Mouse (Mus musculus) cerebellum, adult 2 months (tissue): Measurements from ENCODE around the gene C330007P06Rik. TPM values are rescaled to one million over a fixed set of nuclear protein-coding genes. Genes with fewer than 3 reads are reported as not detected.
"Not testable (repeated sequence)": the region's sequence is repeated elsewhere in the genome, so short reads cannot be mapped to it uniquely, and the experiment has no call there.

Source experiments
- DNase-seq, 2 experiments: peaks; one replicate each; pipeline ENCODE4 v3.0.0; 2021
- H3K27ac ChIP-seq: fragments of 200-500 bp; 2 replicates; pipeline ENCODE4 v1.5.1; 2012; ENCODE audit warnings: low read length, control low read depth, inconsistent platforms; ENCODE audit not compliant: insufficient read depth
- H3K27me3 ChIP-seq: fragments of 200-500 bp; 2 replicates; pipeline ENCODE4 v1.6.1; 2012; ENCODE audit warnings: inconsistent platforms, mild to moderate bottlenecking, low read length, moderate library complexity; ENCODE audit not compliant: control insufficient read depth, insufficient read depth
- H3K4me1 ChIP-seq: fragments of 200-500 bp; 2 replicates; pipeline ENCODE4 v1.6.1; 2011; ENCODE audit warnings: low read length; ENCODE audit not compliant: control insufficient read depth, insufficient read depth
- H3K4me3 ChIP-seq: fragments of 200-500 bp; replicated peaks from 2 replicates; pipeline ENCODE3; 2011; ENCODE audit warnings: mild to moderate bottlenecking, low read depth, low read length, control low read depth; ENCODE audit not compliant: insufficient read depth
- CTCF ChIP-seq: fragments of 200-500 bp; IDR thresholded peaks from 2 replicates; pipeline ENCODE4 v1.5.1; 2011; ENCODE audit warnings: low read depth, mild to moderate bottlenecking, control low read depth, low read length, moderate library complexity, borderline replicate concordance; ENCODE audit not compliant: insufficient read depth
- POLR2A ChIP-seq: fragments of 200-500 bp; IDR thresholded peaks from 2 replicates; pipeline ENCODE4 v1.6.1; 2011; ENCODE audit warnings: low read length, control low read depth, borderline replicate concordance; ENCODE audit not compliant: insufficient read depth
- WGBS: fragments of 180-500 bp; shearing (Covaris S2); methylation state at CpG from one replicate; pipeline ENCODE4 v1.1.7; 2018; 5-methylcytosine and 5-hydroxymethylcytosine counted together
- polyA plus RNA-seq: library from polyadenylated mRNA; depleted of rRNA; stranded (reverse); fragments of >200 nt; gene quantifications from 2 replicates; pipeline ENCODE4 v1.2.3, GENCODE M21; 2012; rRNA removed

Gene C330007P06Rik
- polyA plus RNA-seq = 28.8 and 30.2 TPM in 2 replicates

DNA sequence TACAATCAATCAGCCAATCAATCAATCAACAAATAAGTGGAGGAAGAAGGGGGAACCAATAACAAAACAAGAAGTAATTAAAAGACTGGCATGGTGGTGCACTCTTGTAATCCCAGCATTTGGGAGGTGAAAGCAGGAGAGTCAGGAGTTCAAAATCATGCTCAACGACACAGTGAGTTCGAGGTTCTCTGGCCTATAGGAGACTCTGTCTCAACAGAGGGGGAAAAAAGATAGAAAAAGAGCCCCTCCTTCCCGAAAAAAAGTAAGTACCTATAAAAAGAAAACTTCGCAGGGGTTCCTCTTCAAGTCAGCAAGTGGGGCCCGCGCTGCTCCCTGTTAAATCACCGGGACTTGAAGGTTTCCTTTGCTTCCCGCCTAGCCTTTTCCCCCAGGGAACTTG is at the start of gene C330007P06Rik, which contains the start of gene Ube2a:
C330007P06Rik (minus strand) TSS at position 347 of the 400 bp plus-strand sequence.
Ube2a (plus strand) TSS at position 136 of the 400 bp plus-strand sequence.
- DNase-seq = no peak
- WGBS = 12% methylated on average over 8 of the region's 8 CpGs
- Histone ChIP-seq H3K27ac (no peak within 1 kb of the TSS), H3K4me1 (no peaks in the 10 kb centered on the region), H3K4me3 (peak within 1 kb of the TSS; percentile 72), H3K27me3 (no peaks in the 10 kb centered on the region)
- TF ChIP-seq CTCF (no peak), POLR2A (no peak)

DNA sequence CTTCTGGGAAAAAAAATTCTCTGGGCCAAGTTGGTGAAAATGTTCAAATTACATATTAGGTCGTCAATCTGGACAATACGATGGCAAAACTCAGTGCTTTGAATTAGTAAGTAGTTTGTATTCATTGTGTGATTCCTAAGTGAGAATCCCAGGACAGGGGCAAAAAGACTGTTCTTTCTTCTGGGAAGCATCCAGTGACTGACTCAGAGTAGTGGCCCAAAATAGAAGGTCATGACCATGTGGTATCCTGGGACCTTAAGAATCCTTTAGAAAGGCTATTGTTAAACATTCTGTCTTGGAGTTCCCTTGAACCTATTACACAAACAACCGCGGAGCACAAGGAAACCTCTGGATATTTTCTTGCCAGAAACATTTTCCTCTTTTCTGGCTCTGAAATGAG is 47.4 kb upstream of the C330007P06Rik start:
- Histone ChIP-seq H3K27ac (no peak overlapping the region), H3K27me3 (no peaks in the 10 kb centered on the region), H3K4me3 (no peak overlapping the region), H3K4me1 (no peaks in the 10 kb centered on the region)
- no peak for DNase-seq
- TF ChIP-seq CTCF (no peak), POLR2A (no peak)
- 90% methylated on average over 4 of the region's 4 CpGs for WGBS

DNA sequence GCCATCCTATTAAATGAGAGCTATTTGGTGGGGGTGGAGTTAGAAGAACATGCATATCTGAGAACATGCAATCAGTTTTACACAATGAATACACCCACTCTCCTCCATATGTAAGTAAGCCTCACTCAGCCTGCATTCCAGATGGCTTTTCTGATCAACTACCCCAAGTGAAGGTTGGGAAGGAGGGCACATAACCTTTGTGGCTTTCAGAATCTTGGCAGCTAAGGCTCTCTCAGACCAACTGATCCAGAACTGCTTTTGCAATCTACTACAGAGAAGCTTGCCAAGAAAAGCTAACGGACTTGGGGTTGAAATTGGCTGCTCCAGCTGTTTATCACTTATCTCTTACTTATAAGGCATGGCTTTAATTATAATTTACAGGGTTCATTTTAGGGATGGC is 43.8 kb upstream of the C330007P06Rik start:
- TF ChIP-seq CTCF = no peak
- no peak for TF ChIP-seq POLR2A
- WGBS = 29% methylated on average over 1 of the region's 1 CpGs

DNA sequence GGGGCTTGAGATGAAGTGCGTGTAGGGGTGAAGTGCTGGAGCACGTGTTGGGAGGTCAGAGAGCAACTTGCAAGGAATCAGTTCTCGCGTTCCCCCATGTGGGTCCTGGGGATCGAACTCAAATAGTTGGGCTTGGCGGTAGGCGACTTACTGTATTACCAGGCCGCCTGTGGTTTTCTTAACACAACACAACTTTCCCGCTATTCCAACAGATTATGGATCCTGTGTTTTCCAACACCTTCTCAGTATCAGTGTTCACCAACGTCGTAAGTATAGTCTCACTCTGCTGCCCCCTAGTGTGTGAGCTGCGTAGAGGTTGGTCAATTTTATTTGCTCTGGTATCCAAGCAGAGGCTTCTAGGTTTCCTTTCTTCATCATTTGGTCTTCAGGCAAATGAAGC is 37.4 kb upstream of the C330007P06Rik start:
- no peak overlapping the region for H3K4me3 ChIP-seq
- DNase-seq = peak; percentile 38 to 50
- 44% methylated on average over 12 of the region's 12 CpGs for WGBS
- no peaks in the 10 kb centered on the region for H3K4me1 ChIP-seq
- H3K27ac ChIP-seq = no peak overlapping the region
- no peaks in the 10 kb centered on the region for H3K27me3 ChIP-seq
- TF ChIP-seq CTCF (peak; percentile 42; the same call in 1 of the 2 replicates), POLR2A (no peak)

More for the DNA sequence above, 43.8 kb upstream of the C330007P06Rik start:
- H3K27ac ChIP-seq = no peak overlapping the region
- H3K4me3 ChIP-seq = no peak overlapping the region
- no peaks in the 10 kb centered on the region for H3K4me1 ChIP-seq
- no peaks in the 10 kb centered on the region for H3K27me3 ChIP-seq
- DNase-seq = no peak

DNA sequence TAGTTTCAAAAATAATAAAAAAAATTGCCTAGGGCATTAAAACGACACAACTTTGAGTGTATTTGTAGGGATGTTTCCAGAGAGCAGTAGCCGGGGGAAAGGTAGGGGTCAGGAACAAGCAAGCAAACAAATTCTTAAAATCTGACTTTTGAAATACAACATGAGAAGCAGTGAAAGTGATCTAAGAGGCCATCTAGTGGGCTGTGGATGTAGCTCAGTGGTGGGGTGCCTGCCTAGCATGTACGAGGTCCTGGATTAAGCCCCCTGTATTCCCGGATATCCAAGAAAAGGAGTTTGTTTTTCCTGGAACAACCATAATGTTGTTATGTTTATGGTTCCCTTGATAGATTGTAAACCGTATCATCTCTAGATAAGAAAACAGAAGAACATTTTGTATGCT is 32.6 kb upstream of the C330007P06Rik start:
- 17% methylated on average over 5 of the region's 5 CpGs for WGBS

DNA sequence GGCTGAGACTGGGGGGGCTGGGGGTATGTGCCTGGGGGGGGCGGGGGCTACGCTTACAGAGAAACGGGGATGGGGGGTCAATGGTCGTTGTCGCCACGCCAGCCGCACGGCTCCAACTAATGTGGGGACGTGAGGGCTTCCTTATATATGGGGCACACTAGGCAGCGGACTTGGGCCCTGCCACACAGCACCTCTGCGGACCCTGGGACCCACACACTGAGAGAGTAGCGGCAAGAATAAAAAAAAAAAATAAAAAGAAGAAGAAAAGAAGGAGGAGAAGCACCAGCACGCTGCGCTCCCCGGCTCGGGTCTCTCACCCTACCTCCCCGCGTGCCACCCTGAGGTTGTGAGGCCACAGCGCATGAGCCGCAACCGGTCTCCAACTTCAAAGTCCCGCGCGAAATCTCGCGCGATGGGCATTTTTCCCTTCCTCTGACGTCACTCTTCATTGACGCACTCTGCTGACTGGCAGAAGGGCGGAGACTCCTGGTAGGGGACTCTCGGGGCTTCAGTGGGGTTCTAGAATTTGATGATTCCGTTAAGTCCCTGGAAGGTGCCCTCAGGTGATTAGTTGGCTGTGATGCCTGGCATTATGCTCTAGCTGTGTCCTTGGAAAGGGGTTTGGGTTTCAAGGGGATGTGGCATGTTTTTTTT is 29.3 kb upstream of the C330007P06Rik start:
- H3K27me3 ChIP-seq = no peaks in the 10 kb centered on the region
- WGBS = 6% methylated on average over 32 of the region's 32 CpGs
- peak overlapping the region; percentile 98 for H3K4me3 ChIP-seq
- no peaks in the 10 kb centered on the region for H3K4me1 ChIP-seq
- DNase-seq = peak; percentile 94 to 95
- TF ChIP-seq CTCF (no peak), POLR2A (peak; percentile 82)
- peak overlapping the region; percentile 93 for H3K27ac ChIP-seq

More for the DNA sequence above, 32.6 kb upstream of the C330007P06Rik start:
- H3K27me3 ChIP-seq = no peaks in the 10 kb centered on the region
- TF ChIP-seq POLR2A (no peak), CTCF (no peak)
- DNase-seq = no peak
- no peaks in the 10 kb centered on the region for H3K4me1 ChIP-seq
- no peak overlapping the region for H3K4me3 ChIP-seq
- H3K27ac ChIP-seq = no peak overlapping the region

DNA sequence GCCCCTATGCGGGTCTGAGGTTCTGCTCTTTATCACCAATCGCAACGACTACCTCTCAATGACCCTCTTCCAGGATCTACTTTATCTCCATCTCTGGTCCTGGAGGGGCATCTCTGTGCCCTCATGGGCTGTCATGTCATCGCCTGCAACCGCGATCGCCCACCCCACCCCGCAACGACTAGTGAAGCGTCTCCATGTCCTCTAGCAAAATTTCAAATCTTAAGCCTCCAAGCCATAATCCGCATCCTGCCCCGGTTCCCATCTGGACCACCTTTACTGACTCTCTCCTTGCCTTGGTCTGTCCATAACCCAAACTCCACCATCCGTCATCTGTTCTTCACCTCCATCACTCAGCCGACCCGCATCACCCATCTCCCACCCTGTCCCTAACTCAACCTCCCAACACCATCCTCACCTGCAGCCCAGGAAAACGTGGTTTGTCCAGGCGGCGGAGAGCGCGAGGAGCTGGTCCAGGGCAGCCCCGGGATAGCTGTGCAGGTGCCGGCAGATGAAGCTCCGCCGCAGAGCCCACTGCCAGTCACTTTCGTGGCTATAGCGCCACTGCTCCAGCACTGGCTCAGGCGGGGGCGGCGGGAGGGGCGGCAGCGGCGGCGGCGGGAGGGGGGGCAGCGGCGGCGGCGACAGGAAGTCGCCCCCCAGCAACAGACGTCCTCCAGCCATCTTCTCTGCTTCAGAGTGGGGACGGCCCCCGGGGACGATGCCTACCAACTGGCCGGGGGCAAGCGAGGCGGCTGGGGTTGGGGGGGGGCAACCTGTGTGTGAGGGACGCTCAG is 28.6 kb upstream of the C330007P06Rik start, which contains the start of gene Nkrf:
Nkrf (minus strand) TSS at position 579 of the 794 bp plus-strand sequence.
- Histone ChIP-seq H3K4me1 (no peaks in the 10 kb centered on the region), H3K27ac (peak within 1 kb of the TSS; percentile 93), H3K4me3 (peak within 1 kb of the TSS; percentile 98), H3K27me3 (no peaks in the 10 kb centered on the region)
- 0 out of 2 replicates have a peak, but pooled peaks have one; percentile 38 for TF ChIP-seq POLR2A
- TF ChIP-seq CTCF = no peak
- 9% methylated on average over 31 of the region's 47 CpGs for whole genome bisulfite sequencing
- peak; percentile 59 to 65 for DNase-seq

DNA sequence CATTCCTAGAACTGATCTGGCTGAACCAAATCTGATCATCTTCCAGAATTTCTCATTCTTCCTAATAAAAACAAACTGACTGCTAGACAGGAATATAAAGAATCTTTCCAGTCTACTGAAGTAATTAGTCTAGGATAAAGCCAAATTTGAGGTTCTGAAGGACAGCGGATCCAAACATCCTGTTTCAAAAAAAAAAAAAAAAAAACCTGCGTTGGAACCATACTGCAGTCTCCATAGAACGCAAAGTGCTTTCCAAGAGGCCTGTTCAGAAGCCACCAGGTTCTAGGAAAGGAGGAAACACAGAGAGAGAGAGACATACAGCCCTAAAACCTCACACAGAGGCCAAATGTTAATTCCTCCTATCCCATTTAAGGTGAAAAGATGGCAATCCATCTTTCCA is 27.7 kb upstream of the C330007P06Rik start:
- no peak for DNase-seq
- 3% methylated on average over 3 of the region's 3 CpGs for WGBS
- Histone ChIP-seq H3K4me3 (peak overlapping the region; percentile 98), H3K4me1 (no peaks in the 10 kb centered on the region), H3K27ac (no peak overlapping the region), H3K27me3 (no peaks in the 10 kb centered on the region)
- TF ChIP-seq POLR2A (no peak), CTCF (no peak)

DNA sequence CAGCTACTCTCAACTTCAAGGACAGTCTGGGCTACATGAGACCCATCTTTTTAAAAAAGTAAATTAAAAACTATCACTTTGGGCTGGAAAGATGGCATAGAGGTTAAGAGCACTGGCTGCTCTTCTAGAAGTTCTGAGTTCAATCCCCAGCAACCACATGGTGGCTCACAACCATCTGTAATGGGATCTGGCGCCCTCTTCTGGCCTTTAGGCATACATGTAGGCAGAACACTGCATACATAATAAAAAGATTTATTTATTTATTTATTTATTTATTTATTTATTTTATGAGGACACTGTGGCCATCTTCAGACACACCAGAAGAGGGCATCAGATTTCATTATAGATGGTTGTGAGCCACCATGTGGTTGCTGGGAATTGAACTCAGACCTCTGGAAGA is 25.0 kb upstream of the C330007P06Rik start:
- not testable (repeated sequence) for H3K4me3 ChIP-seq, H3K27me3 ChIP-seq, H3K4me1 ChIP-seq, DNase-seq, H3K27ac ChIP-seq
- WGBS = 29% methylated on average over 1 of the region's 1 CpGs
